9 mouse cellular contexts compared by ENCODE assay signal in genomic region chr10:10107123-10107525, GRCm38 (mm10).
A peak's percentile ranks its signal among the peaks of the same experiment; 100 is the strongest.
DNase-seq lines count a peak whose midpoint lies in the region; ATAC-seq lines count a peak whose summit lies in the region.
"Had no signal": no experiment of that assay in that cellular context is flagged by ENCODE, and none has a peak within 500 bp of the region (broad histone marks: within the 10 kb centered on the region; RNA-seq: fewer than 3 reads in every experiment).

No protein-coding gene starts in this region.

- no peak overlapping the region for H3K9ac ChIP-seq in forebrain, embryonic 15.5 days (replicated peaks)
- no peak overlapping the region for H3K9ac ChIP-seq in forebrain, embryonic 12.5 days
- H3K9ac ChIP-seq: liver, embryonic 15.5 days had no signal

- no peaks in the 10 kb centered on the region for H3K36me3 ChIP-seq in forebrain, embryonic 15.5 days
- no peaks in the 10 kb centered on the region for H3K36me3 ChIP-seq in forebrain, embryonic 12.5 days (replicated peaks)
- H3K36me3 ChIP-seq: liver, embryonic 15.5 days had no signal

- H3K4me3 ChIP-seq in forebrain, embryonic 15.5 days = no peak overlapping the region
- no peak overlapping the region for H3K4me3 ChIP-seq in forebrain, embryonic 12.5 days (replicated peaks)
- H3K4me3 ChIP-seq: liver, embryonic 15.5 days had no signal

- H3K4me1 ChIP-seq in forebrain, embryonic 15.5 days = peaks cover 5% of the 10 kb centered on the region; the same call in 1 of the 2 replicates
- no peaks in the 10 kb centered on the region for H3K4me1 ChIP-seq in forebrain, embryonic 12.5 days
- H3K4me1 ChIP-seq: liver, embryonic 15.5 days had no signal

- no peak overlapping the region for H3K27ac ChIP-seq in forebrain, embryonic 15.5 days (replicated peaks)
- no peak overlapping the region for H3K27ac ChIP-seq in forebrain, embryonic 12.5 days
- H3K27ac ChIP-seq: liver, embryonic 15.5 days had no signal

- H3K27me3 ChIP-seq in forebrain, embryonic 15.5 days = no peaks in the 10 kb centered on the region
- H3K27me3 ChIP-seq in forebrain, embryonic 12.5 days = no peaks in the 10 kb centered on the region
- H3K27me3 ChIP-seq: liver, embryonic 15.5 days had no signal

- H3K4me2 ChIP-seq in forebrain, embryonic 15.5 days (replicated peaks) = no peak overlapping the region
- H3K4me2 ChIP-seq in forebrain, embryonic 12.5 days = no peak overlapping the region
- H3K4me2 ChIP-seq: liver, embryonic 15.5 days had no signal

- no peaks in the 10 kb centered on the region for H3K9me3 ChIP-seq in forebrain, embryonic 15.5 days
- H3K9me3 ChIP-seq in forebrain, embryonic 12.5 days = no peaks in the 10 kb centered on the region
- H3K9me3 ChIP-seq: liver, embryonic 15.5 days had no signal

- DNase-seq in frontal cortex, postnatal 25 days (ENCODE audit: low spot score in 2 of 2) = peak; percentile 33 to 46
- peak; percentile 54 to 82 for DNase-seq in left cerebral cortex, adult 8-10 months (ENCODE audit: low spot score in 2 of 2)
- peak; percentile 58 for DNase-seq in right cerebral cortex, postnatal 14 days
- DNase-seq in spleen, postnatal 14 days (ENCODE audit: low spot score in 2 of 2) = no peak
- no peak for DNase-seq in kidney, postnatal 25 days
- no peak for DNase-seq in spleen, postnatal 36 days (ENCODE audit: low spot score in 2 of 2)

- ATAC-seq in forebrain, embryonic 15.5 days (replicated peaks) = peak; percentile 96
- no peak for ATAC-seq in forebrain, embryonic 12.5 days (ENCODE audit: low FRiP score)

- 38% methylated on average over 3 of the region's 3 CpGs for WGBS in forebrain, embryonic 15.5 days
- 65% methylated on average over 3 of the region's 3 CpGs for WGBS in forebrain, embryonic 12.5 days

Comparison
In these comparisons a context has a peak if more than half of its experiments do, and no peak if none do; other contexts are left out.
1. DNase-seq: peak in frontal cortex, postnatal 25 days (2 of 2), left cerebral cortex, adult 8-10 months (2 of 2) and right cerebral cortex, postnatal 14 days (single experiment); none in spleen, postnatal 14 days (0 of 2), kidney, postnatal 25 days (0 of 2) and spleen, postnatal 36 days (0 of 2).